Mouse (Mus musculus) B cell, adult 2 months (primary cell): ENCODE data around the gene Cd44.

Experiments used
- DNase-seq, 2 experiments: peaks; one replicate each; pipeline ENCODE4 v3.0.0; 2022

Gene Cd44

DNA sequence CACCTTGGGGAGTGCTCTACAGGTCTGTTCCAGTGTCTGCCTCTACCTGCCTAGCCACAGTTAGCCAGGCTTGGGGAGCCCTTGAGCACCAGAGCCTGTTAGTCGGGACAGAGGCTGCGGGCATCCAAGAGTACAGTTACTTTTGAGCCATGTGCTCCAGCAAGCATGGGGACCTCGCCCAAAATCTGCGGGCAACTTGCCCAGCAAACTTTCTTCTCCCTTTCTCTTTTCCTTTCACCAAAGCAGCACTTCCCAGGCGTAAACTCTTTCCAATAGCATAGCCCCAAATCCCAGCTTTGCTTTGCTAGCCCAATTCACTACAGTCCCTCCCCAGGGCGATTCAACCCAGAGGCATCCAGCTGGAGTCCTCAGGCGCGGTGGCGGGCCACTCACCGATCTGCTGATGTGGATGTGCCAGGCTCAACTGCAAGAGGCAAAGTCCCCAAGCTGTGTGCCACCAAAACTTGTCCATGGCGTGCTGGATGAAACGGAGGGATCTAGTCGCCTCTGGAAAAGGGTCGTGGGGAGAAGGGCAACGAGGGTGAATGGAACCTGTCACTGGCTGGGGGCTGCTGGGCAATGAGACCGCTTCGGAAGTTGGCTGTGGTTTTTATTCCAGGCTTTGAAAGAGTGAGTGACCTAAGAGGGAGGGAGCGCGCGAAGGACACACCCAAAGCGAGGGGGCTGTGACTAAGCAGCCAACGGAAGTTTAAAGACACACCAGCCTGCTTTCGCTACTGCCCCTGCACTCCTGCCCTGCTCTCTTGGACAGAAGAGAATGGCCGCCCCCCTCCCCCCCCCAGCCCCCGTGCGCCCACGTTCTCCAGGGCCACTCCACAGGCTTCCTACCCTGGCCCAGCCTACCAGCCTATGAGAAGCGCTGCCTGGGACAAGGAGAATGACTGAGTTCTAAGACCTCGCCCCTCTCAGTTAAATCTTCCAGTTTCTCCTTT lies at the start of gene Cd44:
Cd44 (minus strand) TSS at position 791 of the 953 bp plus-strand sequence.
- peak; percentile 62 to 66 for DNase-seq

DNA sequence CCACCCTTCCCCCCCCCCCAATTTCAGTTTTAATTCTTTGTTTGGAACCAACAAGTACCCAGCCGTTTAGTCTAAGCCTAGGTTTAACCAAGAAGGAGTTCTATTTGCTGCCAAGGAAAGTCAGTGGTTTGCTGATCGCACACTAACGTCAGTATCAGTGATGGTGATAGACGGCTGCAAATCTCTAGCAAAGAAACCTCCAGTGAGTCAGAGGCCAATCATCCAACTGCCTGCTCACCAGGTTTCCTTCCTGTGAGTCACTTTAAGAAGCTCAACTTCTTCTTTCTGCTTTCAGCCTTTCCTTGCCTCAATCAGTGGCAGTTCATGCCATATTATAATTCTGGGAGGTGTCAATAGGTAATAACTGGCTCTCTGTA lies 47.0 kb upstream of the Cd44 start:
- peak; percentile 41 to 54 for DNase-seq

DNA sequence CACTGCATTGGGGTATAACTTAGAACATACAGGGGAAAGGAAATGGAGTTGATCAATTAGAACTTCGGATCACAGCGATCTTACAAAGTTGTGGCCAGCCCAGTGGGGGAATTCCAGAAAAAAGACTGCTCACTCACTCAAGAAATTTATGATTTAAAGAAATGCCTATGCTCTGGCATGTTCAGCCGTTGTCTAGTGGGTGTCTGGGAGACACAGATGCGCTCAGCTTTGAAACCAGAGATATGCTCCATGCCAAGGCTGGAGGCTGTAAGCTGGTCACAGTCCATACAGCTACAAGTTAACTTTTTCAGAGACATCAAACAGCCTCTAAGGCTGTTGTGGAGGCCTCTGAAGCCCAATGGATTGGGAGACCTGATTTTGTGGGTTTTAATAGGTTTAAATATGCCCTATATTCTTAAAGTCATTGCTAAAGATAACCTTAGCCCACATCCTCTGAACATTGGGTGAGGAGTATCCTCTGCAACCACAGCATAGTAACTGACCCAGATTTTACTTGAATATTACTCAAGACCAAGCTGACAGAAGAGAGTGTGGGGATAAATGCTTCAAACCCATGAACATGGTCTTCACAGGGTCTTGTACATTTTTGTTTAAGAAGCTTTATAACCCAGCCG lies 46.5 kb upstream of the Cd44 start:
- peak in 1 of 2 experiments; percentile 23 for DNase-seq

DNA sequence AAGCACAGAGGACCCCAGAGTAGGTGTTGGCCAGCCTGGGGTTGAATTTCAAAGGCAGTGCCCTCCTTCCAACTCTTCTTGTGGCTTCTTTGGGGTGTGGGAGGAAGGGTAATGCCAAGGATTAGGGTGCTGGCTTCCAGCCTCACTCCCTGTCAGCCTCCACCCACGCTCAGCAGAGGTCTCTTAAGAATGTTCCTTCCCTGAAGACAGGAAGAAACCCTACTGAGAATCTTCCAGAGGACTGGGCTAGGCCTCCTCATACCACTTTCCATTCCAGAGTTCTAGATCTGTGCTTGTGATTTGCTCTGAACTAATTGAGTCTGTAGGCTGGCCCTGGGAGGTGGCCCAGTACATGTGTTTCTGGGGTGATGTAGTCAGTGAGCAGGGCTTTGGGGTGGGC lies 43.6 kb upstream of the Cd44 start:
- no peak for DNase-seq

DNA sequence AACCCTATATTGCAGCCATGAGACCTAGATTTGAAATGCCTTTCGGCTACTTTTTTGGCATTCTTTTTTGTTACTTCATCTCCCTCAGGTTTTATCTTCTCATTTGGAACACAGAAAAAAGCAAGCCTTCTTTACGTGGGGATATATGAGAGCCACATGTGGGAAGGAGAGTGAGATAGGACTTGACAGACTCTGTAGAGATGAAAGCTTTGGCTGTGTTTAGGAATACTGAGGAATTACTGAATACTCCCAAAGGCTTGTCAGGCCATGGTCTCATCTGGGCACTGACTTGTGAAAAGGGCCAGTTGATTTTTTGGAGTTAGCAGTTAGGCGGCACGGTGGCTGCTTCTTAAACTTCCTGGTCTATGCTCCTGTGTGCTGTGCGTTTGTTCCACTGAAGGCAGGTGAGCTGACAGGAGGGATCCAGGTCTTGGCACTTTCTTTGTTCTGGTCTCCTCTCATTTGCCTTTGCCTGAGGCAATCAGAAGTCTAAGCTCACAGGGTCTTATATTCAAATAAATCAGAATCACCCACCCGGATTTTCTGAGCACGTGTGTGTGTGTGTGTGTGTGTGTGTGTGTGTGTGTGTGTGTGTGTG lies 43.0 kb upstream of the Cd44 start:
- no peak for DNase-seq

DNA sequence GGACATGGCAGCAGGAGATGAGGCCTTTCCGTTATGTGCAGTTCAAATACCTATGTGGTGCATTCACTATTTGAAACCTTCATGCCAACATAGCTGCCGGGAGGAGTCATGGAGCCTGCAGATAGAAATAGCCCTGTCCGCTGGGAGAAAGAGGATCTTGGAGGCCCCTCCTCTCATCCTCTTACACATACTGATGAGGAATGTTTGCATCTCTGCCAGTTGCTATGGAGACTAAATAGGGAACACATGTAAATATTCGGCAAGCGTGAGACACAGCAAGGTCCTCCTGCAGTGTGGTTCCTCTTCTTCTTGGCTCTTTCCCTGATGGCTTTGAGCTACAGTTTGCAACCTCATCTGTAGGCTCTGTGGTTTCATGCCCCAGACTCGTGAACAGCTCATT lies 42.5 kb upstream of the Cd44 start:
- DNase-seq: peak; percentile 43 to 47

- no peak for DNase-seq
Measured at GRCm38 (mm10) chr2:102942782-102943080, 41.3 kb upstream of the Cd44 start.

DNA sequence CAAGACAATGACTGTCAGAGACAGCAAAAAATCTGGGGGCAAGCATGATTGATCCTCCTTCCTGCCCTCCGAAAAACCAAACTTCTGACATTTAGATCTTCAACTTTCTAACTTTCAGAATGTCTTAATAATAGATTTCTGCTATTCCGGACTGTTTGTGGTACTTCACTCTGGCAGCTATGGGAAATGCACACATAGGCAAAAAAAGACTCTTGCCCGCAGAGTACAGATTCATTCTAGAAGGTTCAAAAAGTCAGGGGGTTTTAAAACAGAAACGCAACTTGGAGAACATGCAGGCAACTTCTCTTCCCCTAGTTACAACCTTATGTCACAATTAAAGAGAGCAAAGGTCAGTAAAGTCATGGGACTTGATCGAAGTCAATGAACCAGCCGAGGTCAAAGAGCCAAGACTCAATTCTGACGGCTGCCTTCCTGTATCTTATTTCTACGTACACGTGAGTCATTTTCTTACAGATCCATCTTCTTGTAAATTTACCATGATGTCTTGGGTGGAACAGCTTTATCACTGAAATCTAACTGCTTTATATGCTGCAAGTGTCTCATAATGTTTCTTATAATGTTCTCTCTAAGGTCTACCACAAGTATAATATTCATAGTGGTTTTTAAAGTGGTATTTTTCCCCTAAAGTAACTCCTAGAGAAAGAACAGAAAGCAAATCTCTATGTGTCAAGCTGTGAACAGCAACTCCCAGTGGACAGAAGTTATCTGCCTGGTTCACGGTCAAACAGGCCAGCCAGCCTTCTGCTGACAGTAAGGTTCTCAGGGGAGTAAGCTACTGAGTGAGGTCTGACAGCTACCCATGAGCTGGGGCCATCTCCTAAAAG lies 40.7 kb upstream of the Cd44 start:
- no peak for DNase-seq

DNA sequence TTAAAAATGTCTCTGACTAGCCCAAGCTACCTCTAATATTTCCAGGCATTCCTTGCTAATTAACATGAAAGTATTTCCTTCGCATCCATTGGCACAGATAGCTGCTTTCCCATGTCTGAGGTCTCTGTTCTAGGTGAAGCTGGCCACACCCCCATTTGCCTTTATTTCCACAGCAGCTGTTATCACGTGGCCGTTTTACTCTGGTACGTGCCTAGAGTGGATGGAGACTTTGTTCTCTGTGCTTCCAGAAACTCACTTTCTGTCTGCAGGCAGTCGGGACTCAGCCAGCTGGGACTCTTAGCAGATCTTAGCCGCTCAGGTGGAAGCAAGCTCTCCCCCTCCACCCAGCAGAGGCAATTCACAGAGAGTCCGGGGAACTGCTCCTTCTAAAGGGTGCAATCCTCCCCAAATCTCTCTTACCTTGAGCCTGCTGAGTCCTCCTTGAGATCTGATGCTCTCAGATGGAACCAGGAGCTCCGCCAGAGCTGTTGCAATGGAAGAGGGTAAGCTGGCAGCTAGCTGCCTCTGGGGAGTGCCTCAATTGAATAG lies 39.4 kb upstream of the Cd44 start:
- no peak for DNase-seq

DNA sequence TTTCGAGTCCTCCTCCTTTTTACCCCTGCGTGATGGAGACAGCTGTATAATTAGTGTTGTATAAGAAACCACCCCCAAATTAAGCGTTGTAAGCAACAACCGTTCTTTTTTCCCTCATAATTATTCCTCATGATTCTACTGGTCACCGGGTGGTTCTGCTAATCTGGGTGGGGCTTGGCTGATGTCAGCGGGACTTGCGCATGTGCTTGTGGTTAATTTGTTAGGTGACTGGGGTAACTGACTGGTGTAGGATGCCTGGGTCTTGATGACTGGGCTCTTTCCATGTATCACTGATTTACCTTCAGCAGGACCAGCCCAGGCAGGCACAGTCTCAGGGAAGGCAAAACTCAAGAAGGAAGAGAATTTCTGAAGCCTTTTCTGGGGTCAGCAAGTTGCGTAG lies 38.7 kb upstream of the Cd44 start:
- DNase-seq: no peak

DNA sequence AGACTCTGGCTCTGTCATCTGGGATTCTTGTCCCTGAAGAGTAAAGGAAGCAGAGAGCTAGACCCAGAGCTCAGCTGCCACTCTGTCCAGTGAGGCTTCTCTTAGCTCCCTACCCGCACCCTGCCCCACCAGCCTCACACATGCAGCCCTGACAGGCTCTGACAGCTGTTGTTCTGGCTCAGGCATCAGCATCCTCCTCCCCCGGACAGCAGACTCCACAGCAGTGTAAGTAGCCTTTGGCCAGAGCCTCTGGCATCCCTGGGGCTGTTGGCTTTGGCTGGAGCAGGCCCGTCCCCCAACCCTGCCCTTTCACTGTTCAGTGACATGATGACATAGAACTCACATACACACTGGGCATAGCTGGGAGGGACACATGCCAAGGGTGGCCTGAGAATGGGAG lies 35.4 kb upstream of the Cd44 start:
- DNase-seq: no peak

DNA sequence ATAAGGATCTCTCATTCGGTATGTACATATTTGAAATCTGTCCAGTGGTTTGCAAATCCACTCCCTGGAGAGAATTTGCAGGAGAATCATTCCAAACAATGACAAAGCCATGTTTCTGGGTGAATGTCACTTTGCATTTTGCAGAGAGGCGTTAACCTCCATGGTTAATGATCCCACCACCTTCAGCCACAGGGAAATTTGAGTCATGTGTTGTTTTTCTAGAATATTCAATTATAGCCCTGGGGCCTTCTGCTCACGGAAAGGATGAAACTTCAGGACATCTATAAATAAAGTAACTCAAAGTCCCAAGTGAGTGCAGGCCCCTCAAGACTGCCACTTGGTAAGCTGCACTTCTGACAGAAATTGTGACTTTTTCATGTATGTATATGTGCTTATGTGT lies 33.4 kb upstream of the Cd44 start:
- no peak for DNase-seq

GRCm38 (mm10) chr2:102933787-102934186 lies 32.3 kb upstream of the Cd44 start:
- DNase-seq: no peak

- no peak for DNase-seq
Measured at GRCm38 (mm10) chr2:102933142-102933541, 31.7 kb upstream of the Cd44 start.

GRCm38 (mm10) chr2:102932667-102933066 lies 31.2 kb upstream of the Cd44 start:
- no peak for DNase-seq

DNA sequence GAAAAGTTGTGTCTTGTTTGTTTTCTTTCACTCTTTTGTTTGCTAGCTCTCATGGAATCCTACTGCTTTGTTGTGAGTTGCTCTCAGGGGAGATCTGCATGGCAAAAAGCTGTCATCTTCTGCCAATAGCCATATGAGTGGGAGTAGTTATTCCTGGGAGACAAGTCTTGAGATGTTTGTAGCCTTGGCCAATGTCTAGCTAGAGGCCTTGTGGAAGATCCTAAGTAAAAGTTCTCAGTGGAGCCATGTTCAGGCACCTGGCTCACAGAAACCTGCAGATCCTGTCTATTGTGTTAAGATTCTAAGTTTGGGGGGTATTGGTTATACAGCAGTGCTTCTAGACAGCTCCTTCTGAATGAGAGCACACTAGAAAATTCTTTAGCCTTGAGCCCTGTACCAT lies 26.7 kb upstream of the Cd44 start:
- DNase-seq: no peak

DNA sequence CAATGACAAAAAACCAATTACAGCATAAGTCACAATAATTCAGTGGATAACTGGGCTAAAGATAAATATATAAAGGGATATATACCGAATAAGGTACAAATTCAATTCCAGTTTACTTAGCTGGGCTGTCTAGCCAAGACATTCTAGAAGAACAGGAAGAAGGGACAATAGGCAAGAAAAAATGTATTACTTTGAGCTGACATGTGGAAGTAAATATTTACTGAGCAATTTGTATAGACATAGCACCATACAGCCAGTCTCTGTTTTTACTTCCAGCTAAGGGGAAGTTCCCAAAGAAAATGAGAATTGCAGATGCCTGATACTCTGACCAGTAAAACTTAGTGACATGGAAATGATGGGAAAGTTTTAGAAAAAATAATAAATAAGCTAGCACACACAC lies 23.0 kb upstream of the Cd44 start:
- DNase-seq: no peak

- DNase-seq: no peak
Measured at GRCm38 (mm10) chr2:102923682-102924081, 22.2 kb upstream of the Cd44 start.

DNA sequence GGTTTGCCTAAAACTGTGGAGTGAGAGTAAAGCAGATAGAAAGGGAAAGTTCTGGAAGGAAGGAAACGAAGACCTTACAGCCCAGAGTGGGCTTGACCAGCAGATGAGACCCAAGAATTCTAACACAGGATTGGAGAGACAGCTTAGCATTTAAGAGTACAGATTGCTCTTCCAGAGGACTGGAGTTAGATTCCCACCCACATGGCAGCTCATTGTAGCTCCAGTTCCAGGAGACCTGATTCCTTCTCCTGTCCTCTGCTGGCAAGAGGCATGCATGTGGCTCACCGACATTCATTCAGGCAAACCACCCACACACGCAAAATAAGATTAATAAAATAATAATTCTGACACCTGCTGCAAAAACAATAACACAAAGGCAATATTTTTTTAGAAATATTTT lies 20.6 kb upstream of the Cd44 start:
- DNase-seq: no peak

GRCm38 (mm10) chr2:102918301-102918700 lies 16.8 kb upstream of the Cd44 start:
- no peak for DNase-seq

DNA sequence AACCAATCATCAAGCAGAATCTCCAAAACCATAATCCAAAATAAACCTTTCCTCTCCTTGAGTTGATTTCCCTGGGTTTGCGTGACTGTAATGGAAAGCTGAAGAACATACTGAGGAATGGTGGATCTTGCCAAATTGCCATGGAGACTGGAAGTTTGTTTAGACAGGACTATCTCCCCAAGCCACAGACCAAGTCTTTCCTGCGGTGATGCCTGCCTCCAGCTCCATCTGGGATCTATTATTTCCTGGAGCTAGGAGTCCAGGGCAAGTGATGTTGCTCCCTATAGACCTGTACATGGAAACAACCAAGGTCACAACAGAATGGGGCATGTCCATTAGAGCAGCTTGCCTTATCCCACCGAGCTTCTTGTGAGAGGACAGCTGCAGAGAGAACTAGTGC lies 15.1 kb upstream of the Cd44 start:
- DNase-seq: no peak

DNA sequence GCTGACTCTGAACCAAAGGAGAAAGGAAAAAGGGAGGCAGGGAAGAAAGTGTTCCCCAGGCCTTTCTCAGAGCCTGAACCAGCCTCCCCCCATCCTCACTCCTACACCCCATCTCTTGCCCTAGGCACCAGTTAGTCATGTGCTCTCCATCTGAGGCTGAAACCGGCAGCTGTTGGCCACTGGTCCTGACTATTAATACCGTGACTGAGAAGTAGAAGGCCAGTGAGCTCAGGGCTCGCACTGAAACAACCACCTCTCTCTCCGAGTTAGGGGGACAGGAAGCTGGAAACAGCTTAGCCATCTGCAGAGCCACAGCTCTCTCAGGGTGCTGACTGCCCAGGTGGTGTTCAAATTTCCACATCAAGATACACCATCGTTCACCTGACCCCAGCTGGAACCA lies 13.2 kb upstream of the Cd44 start:
- DNase-seq: peak in 1 of 2 experiments; percentile 9
